Mouse (Mus musculus) liver, adult 2 months (tissue): ENCODE results near the gene Agrn. TPM values are rescaled to one million over a fixed set of nuclear protein-coding genes. Genes with fewer than 3 reads are reported as not detected.

ENCODE experiments used
- DNase-seq: peaks from one replicate; pipeline ENCODE4 v3.0.0-alpha.2; 2011; ENCODE audit warnings: low read depth, low spot score; ENCODE audit errors: extremely low read depth
- H3K27ac ChIP-seq: fragments of 200-500 bp; replicated peaks from 2 replicates; pipeline ENCODE4 v1.5.1; 2012; ENCODE audit warnings: low read depth, mild to moderate bottlenecking, control low read depth, inconsistent platforms, low read length; ENCODE audit not compliant: insufficient read depth
- H3K27me3 ChIP-seq: fragments of 200-500 bp; 2 replicates; pipeline ENCODE4 v1.6.1; 2012; ENCODE audit warnings: mild to moderate bottlenecking, moderate library complexity, low read length, inconsistent platforms; ENCODE audit not compliant: control insufficient read depth, insufficient read depth
- H3K36me3 ChIP-seq: fragments of 200-500 bp; 2 replicates; pipeline ENCODE4 v1.6.1; 2012; ENCODE audit warnings: low read length, inconsistent platforms; ENCODE audit not compliant: control insufficient read depth, insufficient read depth
- H3K4me1 ChIP-seq: fragments of 200-500 bp; 2 replicates; pipeline ENCODE4 v1.6.1; 2011; ENCODE audit warnings: low read length; ENCODE audit not compliant: control insufficient read depth, insufficient read depth
- H3K4me3 ChIP-seq: fragments of 200-500 bp; 2 replicates; pipeline ENCODE4 v1.5.1; 2011; ENCODE audit warnings: low read depth, mild to moderate bottlenecking, control low read depth, low read length, moderate library complexity; ENCODE audit not compliant: insufficient read depth
- H3K79me2 ChIP-seq: fragments of 200-500 bp; 2 replicates; pipeline ENCODE4 v1.6.1; 2012; ENCODE audit warnings: inconsistent platforms, mild to moderate bottlenecking, low read length, moderate library complexity; ENCODE audit not compliant: control insufficient read depth, insufficient read depth
- H3K9ac ChIP-seq: fragments of 200-500 bp; 2 replicates; pipeline ENCODE4 v1.6.1; 2012; ENCODE audit warnings: low read depth, mild to moderate bottlenecking, control low read depth, inconsistent platforms, low read length
- CTCF ChIP-seq: fragments of 200-500 bp; IDR thresholded peaks from 2 replicates; pipeline ENCODE4 v1.5.1; 2011; ENCODE audit warnings: low read depth, low read length, control low read depth
- POLR2A ChIP-seq: fragments of 200-500 bp; IDR thresholded peaks from 2 replicates; pipeline ENCODE4 v1.6.1; 2011; ENCODE audit warnings: low read length, control low read depth; ENCODE audit not compliant: insufficient read depth; ENCODE audit errors: extremely low read depth
- WGBS: fragments of 180-500 bp; shearing (Covaris S2); methylation state at CpG from one replicate; pipeline ENCODE4 v1.1.7; 2018; 5-methylcytosine and 5-hydroxymethylcytosine counted together
- polyA plus RNA-seq: library from polyadenylated mRNA; depleted of rRNA; stranded (reverse); fragments of >200 nt; gene quantifications from 2 replicates; pipeline ENCODE4 v1.2.3, GENCODE M21; 2012
- total RNA-seq: library from RNA; depleted of rRNA; stranded (reverse); fragments of >200 nt; gene quantifications from 2 replicates; pipeline ENCODE4 v1.2.3, GENCODE M21; 2014

Agrn gene
- total and polyA plus RNA-seq, 2 experiments = 10.4 to 33.2 TPM

GRCm38 (mm10) chr4:156188811-156189323, 8.4 kb downstream of the Agrn start:
- no peak overlapping the region for H3K4me3 ChIP-seq
- no peaks in the 10 kb centered on the region for H3K36me3 ChIP-seq
- WGBS = 50% methylated on average over 6 of the region's 6 CpGs
- H3K27ac ChIP-seq = no peak overlapping the region
- no peaks in the 10 kb centered on the region for H3K27me3 ChIP-seq
- no peaks in the 10 kb centered on the region; the same call in 1 of the 2 replicates for H3K79me2 ChIP-seq
- TF ChIP-seq CTCF = no peak
- no peak for TF ChIP-seq POLR2A
- H3K9ac ChIP-seq = no peak overlapping the region
- DNase-seq = no peak
- H3K4me1 ChIP-seq = no peaks in the 10 kb centered on the region

DNA sequence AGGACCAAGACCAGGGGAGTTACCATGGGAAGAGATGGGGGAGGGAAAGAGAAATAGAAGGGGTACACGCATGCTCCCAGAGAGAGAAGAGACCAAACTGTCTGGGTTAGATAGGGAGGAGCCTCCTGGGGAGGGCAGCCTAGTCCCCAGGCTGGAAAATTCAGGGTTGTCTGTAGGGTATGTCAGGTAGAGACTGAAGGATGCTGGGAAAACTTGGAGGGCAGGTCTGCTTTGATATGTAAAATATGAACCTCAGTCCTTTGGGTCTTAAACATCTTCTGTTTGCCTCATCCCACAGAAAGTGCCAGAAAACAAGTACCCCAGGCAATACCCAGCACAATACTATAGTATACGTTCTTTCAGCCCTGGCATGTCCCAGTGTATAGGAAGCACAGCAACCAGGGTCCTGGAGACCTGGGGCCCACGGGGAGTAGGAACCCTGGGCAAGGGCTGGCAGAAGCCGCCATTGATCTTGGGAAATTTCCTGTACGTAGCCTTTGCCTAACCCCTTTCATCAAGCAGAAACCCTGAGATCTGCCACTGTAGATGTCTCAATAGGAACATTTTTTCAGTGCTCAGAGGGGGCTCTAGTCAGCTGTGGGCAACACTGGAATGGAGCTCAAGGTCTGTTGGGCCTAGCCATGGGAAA, 9.0 kb downstream of the Agrn start:
- TF ChIP-seq POLR2A = no peak
- no peak for TF ChIP-seq CTCF
- Histone ChIP-seq H3K36me3 (no peaks in the 10 kb centered on the region), H3K27ac (no peak overlapping the region), H3K4me1 (no peaks in the 10 kb centered on the region), H3K79me2 (no peaks in the 10 kb centered on the region; the same call in 1 of the 2 replicates), H3K4me3 (no peak overlapping the region), H3K9ac (no peak overlapping the region), H3K27me3 (no peaks in the 10 kb centered on the region)
- DNase-seq = no peak
- WGBS = 90% methylated on average over 5 of the region's 5 CpGs

GRCm38 (mm10) chr4:156185950-156186850, 11.1 kb downstream of the Agrn start:
- Histone ChIP-seq H3K4me3 (no peak overlapping the region), H3K79me2 (no peaks in the 10 kb centered on the region; the same call in 1 of the 2 replicates), H3K4me1 (no peaks in the 10 kb centered on the region), H3K9ac (no peak overlapping the region), H3K36me3 (no peaks in the 10 kb centered on the region), H3K27me3 (no peaks in the 10 kb centered on the region), H3K27ac (no peak overlapping the region)
- DNase-seq = no peak
- TF ChIP-seq POLR2A (no peak), CTCF (no peak)
- 82% methylated on average over 31 of the region's 31 CpGs for WGBS

- no peak overlapping the region for H3K4me3 ChIP-seq
- H3K9ac ChIP-seq = no peak overlapping the region
- DNase-seq = no peak
- H3K27me3 ChIP-seq = no peaks in the 10 kb centered on the region
- no peaks in the 10 kb centered on the region for H3K36me3 ChIP-seq
- H3K27ac ChIP-seq = no peak overlapping the region
- H3K4me1 ChIP-seq = no peaks in the 10 kb centered on the region
- TF ChIP-seq POLR2A (no peak), CTCF (no peak)
- no peaks in the 10 kb centered on the region; the same call in 1 of the 2 replicates for H3K79me2 ChIP-seq
- WGBS = 94% methylated on average over 13 of the region's 13 CpGs
Measured at GRCm38 (mm10) chr4:156185456-156185949, 11.8 kb downstream of the Agrn start.

- DNase-seq = no peak
- Histone ChIP-seq H3K27me3 (no peaks in the 10 kb centered on the region), H3K27ac (no peak overlapping the region), H3K9ac (no peak overlapping the region), H3K4me3 (no peak overlapping the region), H3K36me3 (no peaks in the 10 kb centered on the region), H3K4me1 (no peaks in the 10 kb centered on the region), H3K79me2 (no peaks in the 10 kb centered on the region; the same call in 1 of the 2 replicates)
- WGBS = 84% methylated on average over 7 of the region's 7 CpGs
- TF ChIP-seq POLR2A = no peak
- TF ChIP-seq CTCF = no peak
Measured at GRCm38 (mm10) chr4:156184291-156184954, 12.9 kb downstream of the Agrn start.
